Mouse (Mus musculus) cerebellum, adult 2 months (tissue): Measurements from ENCODE around the gene Mstn.
A peak's percentile ranks its signal among the peaks of the same experiment; 100 is the strongest.

Source experiments
- CTCF ChIP-seq: fragments of 200-500 bp; IDR thresholded peaks from 2 replicates; pipeline ENCODE4 v1.5.1; 2011; ENCODE audit warnings: low read depth, mild to moderate bottlenecking, control low read depth, low read length, moderate library complexity, borderline replicate concordance; ENCODE audit not compliant: insufficient read depth
- POLR2A ChIP-seq: fragments of 200-500 bp; IDR thresholded peaks from 2 replicates; pipeline ENCODE4 v1.6.1; 2011; ENCODE audit warnings: low read length, control low read depth, borderline replicate concordance; ENCODE audit not compliant: insufficient read depth

GRCm38 (mm10) chr1:53032550-53032949 is 28.9 kb upstream of the Mstn start:
- TF ChIP-seq POLR2A (no peak), CTCF (0 out of 2 replicates have a peak, but pooled peaks have one; percentile 21)
